Mouse (Mus musculus): Measurements from ENCODE around the gene Podxl2. TPM values are rescaled to one million over a fixed set of nuclear protein-coding genes. Genes with fewer than 3 reads are reported as not detected.

The Podxl2 gene
- polyA plus RNA-seq, 1 experiment from 2014 or later = 5.0 TPM

- Histone ChIP-seq H3K36me3 (peaks cover 41% of the 10 kb centered on the region), H3K9me3 (replicated peaks) (no peaks in the 10 kb centered on the region), H3K27ac (peak overlapping the region; percentile 94), H3K4me1 (peaks cover 89% of the 10 kb centered on the region), H3K4me2 (peak overlapping the region; percentile 88), H3K27me3 (replicated peaks) (no peaks in the 10 kb centered on the region), H3K9ac (peak overlapping the region; percentile 93), H3K4me3 (peak overlapping the region; percentile 87)
- ATAC-seq = no peak
- 65% methylated on average over 5 of the region's 5 CpGs for WGBS (ENCODE audit: insufficient replicate concordance)
Measured at GRCm38 (mm10) chr6:88903708-88904107, 28.9 kb upstream of the Podxl2 start.

GRCm38 (mm10) chr6:88901947-88902820 is 27.3 kb upstream of the Podxl2 start, which contains the start of gene Tpra1:
Gene Tpra1 (plus strand): TSS chr6:88902251.
- H3K9ac ChIP-seq = peak within 1 kb of the TSS; percentile 93
- under 1% methylated on average over 66 of the region's 66 CpGs for WGBS (ENCODE audit: insufficient replicate concordance)
- peaks cover 79% of the 10 kb centered on the region for H3K4me1 ChIP-seq
- H3K36me3 ChIP-seq = peaks cover 28% of the 10 kb centered on the region
- peak within 1 kb of the TSS; percentile 88 for H3K4me2 ChIP-seq
- ATAC-seq = peak; percentile 85
- H3K9me3 ChIP-seq (replicated peaks) = no peaks in the 10 kb centered on the region
- peak within 1 kb of the TSS; percentile 87 for H3K4me3 ChIP-seq
- peak within 1 kb of the TSS; percentile 94 for H3K27ac ChIP-seq
- H3K27me3 ChIP-seq (replicated peaks) = no peaks in the 10 kb centered on the region

GRCm38 (mm10) chr6:88901471-88901870 is 26.6 kb upstream of the Podxl2 start:
- Histone ChIP-seq H3K27me3 (replicated peaks) (no peaks in the 10 kb centered on the region), H3K4me2 (peak overlapping the region; percentile 88)

GRCm38 (mm10) chr6:88899628-88900027 is 24.8 kb upstream of the Podxl2 start:
- ATAC-seq = no peak
- 81% methylated on average over 2 of the region's 2 CpGs for WGBS (ENCODE audit: insufficient replicate concordance)
- H3K27ac ChIP-seq = peak overlapping the region; percentile 57
- H3K9me3 ChIP-seq (replicated peaks) = no peaks in the 10 kb centered on the region
- H3K36me3 ChIP-seq = peaks cover 32% of the 10 kb centered on the region
- no peak overlapping the region for H3K9ac ChIP-seq
- peaks cover 78% of the 10 kb centered on the region for H3K4me1 ChIP-seq
- no peaks in the 10 kb centered on the region for H3K27me3 ChIP-seq (replicated peaks)
- no peak overlapping the region for H3K4me2 ChIP-seq
- no peak overlapping the region for H3K4me3 ChIP-seq

More at GRCm38 (mm10) chr6:88901471-88901870, 26.6 kb upstream of the Podxl2 start:
- Histone ChIP-seq H3K4me1 (peaks cover 79% of the 10 kb centered on the region), H3K9me3 (replicated peaks) (no peaks in the 10 kb centered on the region), H3K36me3 (peaks cover 32% of the 10 kb centered on the region), H3K4me3 (peak overlapping the region; percentile 87), H3K9ac (peak overlapping the region; percentile 93), H3K27ac (peak overlapping the region; percentile 94)
- WGBS (ENCODE audit: insufficient replicate concordance) = 6% methylated on average over 5 of the region's 5 CpGs
- ATAC-seq = no peak; the same call in 1 of the 2 replicates

DNA sequence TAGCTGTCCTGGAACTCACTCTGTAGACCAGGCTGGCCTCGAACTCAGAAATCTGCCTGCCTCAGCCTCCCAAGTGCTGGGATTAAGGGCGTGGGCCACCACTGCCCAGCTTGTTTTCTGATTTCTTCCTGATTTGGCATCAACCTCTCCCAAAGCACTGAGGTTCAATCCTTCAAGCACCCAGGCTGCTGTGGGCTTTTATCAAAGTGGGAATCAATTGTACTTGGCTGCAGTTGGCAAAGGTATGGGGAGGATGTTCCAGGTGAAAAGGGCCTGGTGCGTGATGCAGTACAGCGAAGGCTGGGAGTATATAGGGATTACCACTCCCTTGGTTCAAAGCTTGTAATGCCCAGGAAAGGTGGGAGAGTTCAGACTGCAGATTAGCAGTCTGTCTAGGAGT is 24.2 kb upstream of the Podxl2 start:
- Histone ChIP-seq H3K4me2 (peak overlapping the region; percentile 94), H3K36me3 (peaks cover 34% of the 10 kb centered on the region), H3K27me3 (replicated peaks) (no peaks in the 10 kb centered on the region), H3K4me3 (peak overlapping the region; percentile 85), H3K27ac (peak overlapping the region; percentile 57), H3K4me1 (peaks cover 78% of the 10 kb centered on the region), H3K9ac (peak overlapping the region; percentile 96; the same call in 1 of the 2 replicates), H3K9me3 (replicated peaks) (no peaks in the 10 kb centered on the region)
- 53% methylated on average over 4 of the region's 4 CpGs for WGBS (ENCODE audit: insufficient replicate concordance)
- no peak for ATAC-seq

DNA sequence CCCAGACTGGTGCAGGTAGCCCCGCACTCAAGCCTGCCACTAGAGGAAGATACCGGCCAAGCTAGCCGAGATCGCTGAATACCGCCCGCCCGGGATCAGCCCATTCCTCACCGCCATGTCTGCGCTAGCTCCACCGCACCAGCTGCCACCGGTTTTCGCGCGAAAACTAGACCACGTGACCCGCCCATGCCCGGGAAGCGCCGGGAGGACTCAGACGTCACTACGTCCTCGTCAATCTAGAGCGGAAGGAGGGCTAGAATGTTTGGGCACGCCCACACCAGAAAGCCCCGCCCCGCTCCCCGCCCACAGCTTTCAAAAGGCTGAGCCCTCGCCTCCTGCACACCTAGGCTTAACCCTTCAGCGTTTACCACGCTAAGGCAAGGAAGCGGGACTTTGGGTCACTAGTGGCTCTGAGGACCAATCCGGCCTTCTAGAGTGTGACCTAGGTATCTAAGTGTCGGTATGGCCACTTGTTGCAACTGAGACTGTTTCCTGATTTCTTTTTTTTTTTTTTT is 23.7 kb upstream of the Podxl2 start, which contains the start of gene Mcm2:
TSS of gene Mcm2 (minus strand) at position 247 of the 515 bp plus-strand sequence.
- Histone ChIP-seq H3K36me3 (peaks cover 39% of the 10 kb centered on the region), H3K4me1 (peaks cover 73% of the 10 kb centered on the region), H3K9me3 (replicated peaks) (no peaks in the 10 kb centered on the region), H3K27me3 (replicated peaks) (no peaks in the 10 kb centered on the region), H3K4me3 (peak within 1 kb of the TSS; percentile 85), H3K4me2 (peak within 1 kb of the TSS; percentile 94), H3K9ac (peak within 1 kb of the TSS; percentile 96), H3K27ac (peak within 1 kb of the TSS; percentile 86)
- under 1% methylated on average over 33 of the region's 33 CpGs for WGBS (ENCODE audit: insufficient replicate concordance)
- peak; percentile 81 for ATAC-seq

GRCm38 (mm10) chr6:88897246-88897645 is 22.4 kb upstream of the Podxl2 start:
- Histone ChIP-seq H3K4me1 (peaks cover 65% of the 10 kb centered on the region), H3K27me3 (replicated peaks) (no peaks in the 10 kb centered on the region), H3K9me3 (replicated peaks) (no peaks in the 10 kb centered on the region), H3K9ac (peak overlapping the region; percentile 96), H3K4me2 (peak overlapping the region; percentile 94), H3K4me3 (peak overlapping the region; percentile 85), H3K36me3 (peaks cover 52% of the 10 kb centered on the region), H3K27ac (peak overlapping the region; percentile 76)
- no peak for ATAC-seq
- WGBS (ENCODE audit: insufficient replicate concordance) = 52% methylated on average over 7 of the region's 7 CpGs

DNA sequence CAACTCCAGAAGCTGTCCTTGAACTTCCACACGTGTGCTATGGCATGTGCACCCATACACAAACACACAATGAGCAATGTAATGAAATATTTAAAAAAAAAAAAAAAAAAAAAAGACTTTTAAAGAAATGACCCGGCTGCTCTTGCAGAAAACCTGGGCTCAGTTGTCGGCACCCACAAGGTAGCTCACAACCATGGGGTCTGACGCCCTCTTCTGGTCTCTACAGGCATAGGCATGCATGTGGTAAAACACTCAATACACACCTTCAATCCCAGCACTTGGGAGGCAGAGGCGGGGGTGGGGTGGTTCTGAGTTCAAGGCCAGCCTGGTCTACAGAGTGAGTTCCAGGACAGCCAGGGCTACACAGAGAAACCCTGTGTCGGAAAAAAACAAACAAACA is 21.1 kb upstream of the Podxl2 start:
- ATAC-seq = no peak
- Histone ChIP-seq H3K4me3 (peak overlapping the region; percentile 85), H3K9ac (peak overlapping the region; percentile 96), H3K4me1 (peaks cover 56% of the 10 kb centered on the region), H3K36me3 (peaks cover 65% of the 10 kb centered on the region), H3K27ac (peak overlapping the region; percentile 76; the same call in 1 of the 2 replicates), H3K4me2 (peak overlapping the region; percentile 94), H3K9me3 (replicated peaks) (no peaks in the 10 kb centered on the region), H3K27me3 (replicated peaks) (no peaks in the 10 kb centered on the region)
- 75% methylated on average over 6 of the region's 6 CpGs for WGBS (ENCODE audit: insufficient replicate concordance)

DNA sequence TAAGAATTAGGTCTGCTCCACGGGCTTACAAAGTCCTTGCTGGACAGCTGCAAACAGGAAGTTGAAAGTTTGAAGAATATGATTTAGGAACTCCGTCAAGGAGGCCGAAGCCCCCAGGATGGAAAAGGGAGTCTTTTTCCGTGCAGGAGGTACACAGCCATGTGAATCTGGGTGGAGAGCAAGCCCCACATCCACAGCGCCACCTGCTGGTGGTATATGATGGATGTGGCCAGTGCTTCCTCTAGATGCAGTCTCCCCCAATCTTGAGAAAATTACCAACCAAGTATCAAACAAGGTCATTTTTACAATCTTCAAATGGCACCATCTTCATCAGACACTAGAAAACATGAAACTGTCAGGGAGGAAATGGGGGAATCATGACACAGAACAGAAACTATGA is 18.7 kb upstream of the Podxl2 start:
- H3K4me2 ChIP-seq = no peak overlapping the region
- no peak overlapping the region for H3K4me3 ChIP-seq
- H3K27ac ChIP-seq = no peak overlapping the region
- peaks cover 44% of the 10 kb centered on the region for H3K4me1 ChIP-seq
- no peaks in the 10 kb centered on the region for H3K9me3 ChIP-seq (replicated peaks)
- no peak for ATAC-seq
- no peak overlapping the region for H3K9ac ChIP-seq
- no peaks in the 10 kb centered on the region for H3K27me3 ChIP-seq (replicated peaks)
- H3K36me3 ChIP-seq = peaks cover 89% of the 10 kb centered on the region
- 62% methylated on average over 5 of the region's 5 CpGs for WGBS (ENCODE audit: insufficient replicate concordance)

DNA sequence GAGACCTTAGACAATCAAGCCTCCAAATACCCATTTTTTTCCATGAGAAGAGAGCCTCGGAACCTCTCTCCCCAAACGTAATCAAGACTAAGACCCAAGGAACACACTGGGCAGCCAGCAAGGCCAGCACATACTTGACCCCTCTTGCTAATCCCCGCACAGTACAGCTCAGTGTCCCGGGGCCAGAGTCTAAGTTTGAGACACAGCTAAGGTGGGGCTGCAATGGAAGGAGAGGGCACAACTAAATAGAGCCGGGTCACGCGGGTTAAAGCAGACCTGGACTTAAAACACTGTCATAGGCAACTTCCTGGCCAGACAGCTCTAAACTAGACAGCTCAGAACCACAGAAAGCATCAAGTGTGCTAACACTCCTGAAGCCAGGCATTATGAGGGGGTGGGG is 16.0 kb upstream of the Podxl2 start:
- H3K4me3 ChIP-seq = no peak overlapping the region
- H3K4me1 ChIP-seq = peaks cover 26% of the 10 kb centered on the region
- H3K27ac ChIP-seq = no peak overlapping the region
- H3K9me3 ChIP-seq (replicated peaks) = no peaks in the 10 kb centered on the region
- no peak for ATAC-seq
- no peak overlapping the region for H3K9ac ChIP-seq
- 90% methylated on average over 7 of the region's 7 CpGs for WGBS (ENCODE audit: insufficient replicate concordance)
- peaks cover 100% of the 10 kb centered on the region for H3K36me3 ChIP-seq
- no peak overlapping the region for H3K4me2 ChIP-seq
- H3K27me3 ChIP-seq (replicated peaks) = no peaks in the 10 kb centered on the region

- Histone ChIP-seq H3K9ac (no peak overlapping the region), H3K4me1 (peaks cover 14% of the 10 kb centered on the region), H3K27me3 (replicated peaks) (no peaks in the 10 kb centered on the region), H3K4me2 (no peak overlapping the region), H3K9me3 (replicated peaks) (no peaks in the 10 kb centered on the region), H3K27ac (no peak overlapping the region), H3K4me3 (no peak overlapping the region), H3K36me3 (peaks cover 100% of the 10 kb centered on the region)
- 87% methylated on average over 13 of the region's 13 CpGs for WGBS (ENCODE audit: insufficient replicate concordance)
- peak; percentile 14; the same call in 1 of the 2 replicates for ATAC-seq
Measured at GRCm38 (mm10) chr6:88889410-88890042, 14.7 kb upstream of the Podxl2 start.

Data from liver, embryonic 12.5 days (tissue).